Mouse (Mus musculus) thymus, adult 2 months (tissue): ENCODE results near the gene Adcy3.

ENCODE experiments used
- CTCF ChIP-seq: fragments of 200-500 bp; IDR thresholded peaks from 2 replicates; pipeline ENCODE4 v1.5.1; 2012; ENCODE audit warnings: mild to moderate bottlenecking, control low read depth, low read length, moderate library complexity, borderline replicate concordance; ENCODE audit not compliant: control insufficient read depth, poor library complexity, insufficient read depth; ENCODE audit errors: extremely low read depth
- POLR2A ChIP-seq: fragments of 200-500 bp; IDR thresholded peaks from 2 replicates; pipeline ENCODE4 v1.6.1; 2012; ENCODE audit warnings: mild to moderate bottlenecking, low read length, control low read depth, moderate library complexity; ENCODE audit not compliant: control insufficient read depth, poor library complexity, insufficient read depth; ENCODE audit errors: extremely low read depth

GRCm38 (mm10) chr12:4188171-4189059 is 55.5 kb downstream of the Adcy3 start:
- TF ChIP-seq CTCF (no peak), POLR2A (no peak)
